Mouse (Mus musculus): ENCODE results near the gene Gm20696.
A peak's percentile ranks its signal among the peaks of the same experiment; 100 is the strongest.

Gm20696 gene

DNA sequence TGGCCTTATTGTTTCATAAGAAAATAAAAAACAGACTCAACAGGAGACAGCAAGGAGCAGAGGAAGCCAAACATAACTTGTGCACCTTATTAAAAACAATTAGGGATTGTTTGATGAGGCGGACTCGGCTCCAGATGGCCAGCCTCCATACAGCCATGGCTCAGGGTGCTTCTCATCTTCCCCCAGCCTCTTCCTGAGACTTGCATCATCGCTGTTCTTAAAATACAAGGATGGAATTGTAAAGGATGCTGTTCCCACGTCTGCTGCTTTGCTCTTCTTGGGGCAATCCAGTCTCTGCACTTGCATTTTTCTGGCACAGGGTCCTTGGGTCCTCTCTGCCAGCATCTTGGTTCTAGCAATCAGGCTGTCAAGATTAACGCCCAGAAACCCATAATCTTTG, 94.5 kb downstream of the Gm20696 start:
- DNase-seq (ENCODE audit: extremely low spot score): no peak

DNA sequence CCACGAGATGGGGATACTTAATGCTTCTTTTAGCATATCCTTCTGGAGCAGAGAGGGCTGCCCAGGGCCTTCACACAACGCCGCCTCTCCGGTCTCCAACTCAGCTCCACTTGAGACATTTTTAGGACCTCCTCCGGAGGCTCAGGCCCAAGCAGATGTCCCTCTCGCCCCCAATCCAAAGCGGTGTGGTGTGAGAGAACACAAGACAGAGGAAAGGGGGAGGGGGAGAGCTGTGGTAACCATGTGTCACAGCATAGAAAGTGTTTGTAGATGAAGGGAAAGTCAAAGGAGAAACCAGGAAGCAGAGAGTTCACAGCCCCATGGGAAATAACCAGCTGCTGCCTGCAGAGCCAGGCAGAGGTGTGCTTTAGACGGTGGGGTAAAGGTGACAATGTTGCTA, 99.7 kb downstream of the Gm20696 start:
- no peak for DNase-seq (ENCODE audit: extremely low spot score)

DNA sequence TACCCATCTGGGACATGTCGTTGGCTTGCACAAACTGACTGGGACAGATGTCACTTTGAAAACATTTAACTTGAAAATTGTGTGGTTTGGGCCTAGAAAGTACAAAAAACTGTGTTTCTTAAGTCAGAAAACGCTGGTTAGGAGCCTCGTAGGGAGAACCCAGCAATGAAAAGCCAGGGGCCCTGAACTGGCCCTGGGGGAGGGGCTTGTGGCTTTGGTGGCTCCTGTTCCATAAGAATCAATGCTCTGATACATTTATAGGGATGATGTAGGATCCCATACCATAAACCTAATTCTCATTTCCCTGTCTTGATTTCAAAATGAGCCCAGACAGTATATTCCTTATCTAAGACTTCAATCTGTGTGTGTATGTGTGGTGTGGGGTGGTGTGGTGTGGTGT, 101.8 kb downstream of the Gm20696 start:
- DNase-seq (ENCODE audit: extremely low spot score): no peak

DNA sequence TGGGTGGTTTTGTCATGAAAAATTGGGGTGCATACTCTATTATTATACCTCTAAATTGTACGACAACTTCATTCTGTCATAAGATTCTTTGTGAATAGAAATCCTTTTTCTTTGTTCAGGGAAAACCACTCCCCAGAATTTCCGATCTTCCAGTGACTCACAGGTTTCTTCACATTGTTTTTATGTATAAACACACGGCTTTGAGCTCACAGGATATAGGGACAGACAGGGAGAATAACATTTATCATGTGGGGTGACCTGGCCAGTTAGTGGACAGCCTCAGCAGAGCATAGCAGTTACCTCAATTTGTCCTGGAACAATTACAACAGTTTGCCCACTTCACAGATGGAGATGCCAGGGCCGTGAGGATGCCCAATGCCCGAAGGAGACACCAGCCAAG, 109.6 kb downstream of the Gm20696 start:
- no peak for DNase-seq (ENCODE audit: extremely low spot score)

DNA sequence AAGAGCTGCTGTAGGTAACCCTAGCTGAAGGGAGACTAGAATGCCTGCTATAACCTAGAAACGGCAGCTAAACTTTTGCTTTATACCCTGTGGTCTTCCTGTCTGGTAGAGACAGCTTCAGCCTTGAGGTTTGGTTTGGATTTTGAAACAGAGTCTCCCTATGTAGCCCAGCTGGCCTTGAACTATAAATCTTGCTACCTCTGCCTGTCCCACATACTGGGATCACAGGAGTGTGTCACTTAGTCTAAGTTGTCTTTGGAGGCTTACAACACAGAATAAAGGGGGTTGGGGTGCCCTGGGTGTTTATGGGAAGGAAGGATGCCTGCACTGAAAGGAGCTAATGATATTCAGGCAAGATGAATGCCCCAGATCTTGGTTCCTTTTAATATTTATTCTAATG, 113.8 kb downstream of the Gm20696 start:
- no peak for DNase-seq (ENCODE audit: extremely low spot score)

DNA sequence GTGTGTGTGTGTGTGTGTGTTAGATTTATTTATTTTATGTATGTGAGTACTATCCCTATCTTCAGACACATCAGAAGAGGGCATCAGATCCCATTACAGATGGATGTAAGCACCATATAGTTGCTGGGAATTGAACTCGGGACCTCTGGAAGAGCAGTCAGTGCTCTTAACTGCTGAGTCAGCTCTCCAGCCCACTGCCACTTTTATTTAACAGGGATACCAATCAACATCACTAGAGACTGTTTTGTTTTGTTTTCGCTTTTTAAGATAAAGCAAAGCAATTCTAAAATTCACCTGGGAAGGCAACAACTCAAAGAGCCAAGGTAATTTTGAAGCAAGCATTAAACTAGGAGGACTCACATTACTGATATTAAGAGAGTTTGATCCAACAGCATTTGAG, 120.2 kb downstream of the Gm20696 start:
- DNase-seq (ENCODE audit: extremely low spot score): no peak

DNA sequence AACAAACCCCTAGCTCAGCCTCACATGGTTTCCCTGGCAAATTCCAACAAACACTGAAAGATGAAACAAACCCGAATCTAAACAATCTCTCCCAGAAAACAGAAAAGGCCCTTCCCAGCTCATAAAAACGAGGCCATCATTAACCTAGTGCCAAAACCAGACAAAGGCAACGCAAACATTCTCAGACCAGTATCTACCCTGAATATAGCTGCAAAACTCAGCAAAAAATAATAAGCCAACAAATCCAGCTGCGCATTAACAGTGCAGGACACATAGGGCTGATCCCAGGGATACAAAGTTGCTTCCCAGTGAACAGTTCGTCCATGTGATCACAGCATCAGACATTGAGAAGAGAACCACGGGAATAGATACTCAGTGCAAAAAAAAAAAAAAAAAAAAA, 121.2 kb downstream of the Gm20696 start:
- no peak for DNase-seq (ENCODE audit: extremely low spot score)

DNA sequence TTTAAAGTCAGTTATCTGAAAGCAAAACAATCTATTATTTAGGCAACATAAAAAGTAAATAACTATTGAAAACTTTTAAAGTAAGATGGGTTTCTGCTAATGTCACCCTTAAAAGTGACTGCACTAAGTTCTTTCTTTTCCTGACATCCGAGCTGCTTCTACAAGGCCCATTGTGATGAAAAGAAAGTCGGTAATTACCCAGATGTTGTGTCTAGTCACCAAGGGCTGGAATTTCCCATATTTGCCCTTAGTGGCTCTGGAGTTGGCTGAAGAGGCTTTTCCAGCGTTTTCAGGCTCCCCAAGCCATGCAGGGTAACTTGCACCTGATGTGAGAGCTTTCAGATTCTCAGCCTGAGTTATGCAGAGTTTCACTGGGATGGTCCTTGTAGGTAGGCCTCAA, 125.5 kb downstream of the Gm20696 start:
- DNase-seq (ENCODE audit: extremely low spot score): no peak

DNA sequence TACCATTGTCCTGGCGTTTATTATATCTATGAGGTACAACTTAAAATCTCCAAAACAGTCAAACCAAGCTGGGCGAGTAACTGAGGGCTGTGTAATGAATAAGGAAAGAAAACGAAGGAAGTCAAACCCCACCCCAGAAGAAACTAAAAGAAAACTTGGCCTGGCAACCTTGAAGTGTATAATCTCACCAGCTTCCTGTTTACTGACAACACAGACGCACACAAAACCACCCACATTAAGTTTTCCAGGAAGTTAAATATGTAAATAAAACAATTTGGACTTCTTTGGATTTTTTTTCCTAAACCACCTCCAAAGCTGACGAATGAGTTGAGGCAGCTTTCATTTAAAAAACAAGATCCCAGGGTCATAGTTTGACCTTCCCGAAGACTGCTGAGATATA, 125.9 kb downstream of the Gm20696 start:
- no peak for DNase-seq (ENCODE audit: extremely low spot score)

DNA sequence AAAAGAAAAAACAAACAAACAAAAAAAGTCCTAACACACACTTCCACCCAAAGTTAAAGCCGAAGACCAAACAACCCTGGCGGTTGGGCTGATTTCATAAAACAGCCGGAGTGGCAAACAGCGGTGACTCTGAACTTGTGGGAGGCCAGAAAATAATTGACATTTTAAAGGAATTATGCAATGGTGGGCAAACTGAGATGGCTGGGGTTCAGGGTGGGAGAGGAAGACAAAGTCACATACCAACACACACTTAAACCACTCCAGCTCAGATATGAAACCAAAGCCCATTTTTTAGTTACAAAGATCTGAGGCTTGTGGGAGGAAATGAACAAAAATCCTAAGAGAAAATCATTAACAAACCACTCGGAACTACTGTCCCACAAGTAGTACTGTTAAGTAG, 126.5 kb downstream of the Gm20696 start:
- no peak for DNase-seq (ENCODE audit: extremely low spot score)

DNA sequence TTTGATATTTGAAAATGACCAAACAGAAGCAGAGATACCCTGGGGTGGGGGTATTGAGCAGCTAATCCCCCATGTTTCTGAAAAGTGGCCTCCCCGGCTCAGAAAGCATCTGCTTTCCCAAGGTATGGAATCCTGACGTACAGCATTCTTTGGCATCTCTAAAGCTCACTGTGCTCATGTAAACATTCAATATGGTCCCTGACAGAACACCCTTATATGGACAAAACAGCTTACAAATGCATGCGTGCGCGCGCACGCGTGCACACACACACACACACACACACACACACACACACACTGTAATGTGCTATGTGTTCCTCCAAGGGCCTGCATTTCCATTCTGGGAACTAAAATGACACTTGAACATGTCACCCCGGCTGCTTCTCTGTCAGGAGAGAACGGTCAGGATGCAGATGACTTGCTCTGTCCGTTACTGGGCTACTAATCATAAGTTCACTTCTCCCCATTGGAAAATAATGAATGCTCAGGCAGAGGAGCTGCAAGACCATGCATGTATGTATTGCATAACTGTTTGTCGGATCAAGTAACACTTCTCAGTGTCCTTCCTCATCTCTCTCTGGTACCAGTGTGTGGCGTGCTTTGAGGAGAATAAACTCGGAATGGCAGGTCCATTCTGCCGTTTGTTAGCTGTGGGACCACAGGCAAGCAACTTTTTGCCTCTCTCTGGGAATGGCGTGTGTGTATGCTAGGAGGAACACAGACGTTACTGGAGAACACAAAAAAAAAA, 128.2 kb downstream of the Gm20696 start:
- DNase-seq (ENCODE audit: extremely low spot score): no peak

DNA sequence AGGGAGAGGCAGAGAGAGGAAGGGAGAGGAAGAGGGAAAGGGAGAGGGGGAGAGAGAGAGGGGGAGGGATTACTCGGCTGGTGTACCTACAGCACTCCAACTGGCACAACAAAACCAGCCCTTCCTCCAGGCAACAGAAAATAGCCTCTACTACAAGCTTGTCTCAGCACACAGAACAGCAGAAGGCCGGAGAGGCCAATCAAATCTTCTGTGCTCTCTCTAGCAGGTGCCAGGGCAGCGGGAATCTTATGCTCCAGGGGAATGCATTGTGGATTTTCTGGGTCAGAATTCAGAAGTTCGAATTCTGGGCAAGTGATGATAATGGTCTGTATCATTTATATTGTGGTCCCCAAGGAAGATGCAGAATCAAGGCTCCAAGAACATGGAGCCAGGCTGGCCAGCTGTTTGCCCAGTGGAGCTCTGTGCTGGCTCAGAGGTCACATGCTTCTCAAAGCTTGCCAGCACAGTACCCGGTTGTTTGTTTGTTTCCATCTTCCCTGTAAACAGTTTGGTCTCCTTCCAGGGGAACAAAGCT, 132.3 kb downstream of the Gm20696 start:
- no peak for DNase-seq (ENCODE audit: extremely low spot score)

DNA sequence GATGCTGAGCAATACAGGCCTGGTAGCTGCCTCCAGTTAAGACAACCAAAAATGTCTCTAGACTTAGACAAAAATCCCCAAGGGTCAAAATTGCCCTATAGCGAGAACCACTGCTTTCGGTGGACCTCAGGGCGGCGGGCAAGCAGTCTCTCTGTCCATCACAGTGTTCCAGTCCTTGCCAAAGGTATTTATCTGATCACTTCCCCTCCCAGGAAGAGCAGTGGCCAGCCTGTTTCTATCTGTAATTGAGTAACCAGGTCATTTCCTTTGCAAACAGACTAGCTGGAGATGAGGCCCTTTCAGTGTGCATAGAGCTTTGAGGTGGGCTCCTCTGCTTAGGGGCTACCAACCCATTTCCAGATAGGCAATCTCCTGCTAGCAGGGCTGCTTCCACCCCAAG, 134.1 kb downstream of the Gm20696 start:
- no peak for DNase-seq (ENCODE audit: extremely low spot score)

DNA sequence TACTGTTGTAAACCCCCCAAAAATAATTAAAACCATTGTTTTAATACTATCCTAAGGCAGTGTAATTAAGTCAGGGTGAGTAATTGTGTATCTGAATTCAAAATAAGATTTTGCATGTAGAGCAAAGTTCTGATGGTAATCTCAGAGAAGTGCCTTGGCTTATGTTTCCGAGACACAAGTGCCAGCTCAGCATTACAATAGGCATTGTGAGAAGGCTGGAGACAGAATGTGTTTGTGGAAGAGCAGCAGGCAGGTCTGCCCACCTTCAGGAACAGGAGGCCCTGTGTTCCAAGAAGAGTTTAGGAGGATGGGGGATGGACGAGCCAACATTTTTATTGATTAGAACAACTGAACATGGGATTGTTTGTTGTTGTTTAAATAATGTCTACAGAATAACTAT, 137.6 kb downstream of the Gm20696 start:
- no peak for DNase-seq (ENCODE audit: extremely low spot score)

DNA sequence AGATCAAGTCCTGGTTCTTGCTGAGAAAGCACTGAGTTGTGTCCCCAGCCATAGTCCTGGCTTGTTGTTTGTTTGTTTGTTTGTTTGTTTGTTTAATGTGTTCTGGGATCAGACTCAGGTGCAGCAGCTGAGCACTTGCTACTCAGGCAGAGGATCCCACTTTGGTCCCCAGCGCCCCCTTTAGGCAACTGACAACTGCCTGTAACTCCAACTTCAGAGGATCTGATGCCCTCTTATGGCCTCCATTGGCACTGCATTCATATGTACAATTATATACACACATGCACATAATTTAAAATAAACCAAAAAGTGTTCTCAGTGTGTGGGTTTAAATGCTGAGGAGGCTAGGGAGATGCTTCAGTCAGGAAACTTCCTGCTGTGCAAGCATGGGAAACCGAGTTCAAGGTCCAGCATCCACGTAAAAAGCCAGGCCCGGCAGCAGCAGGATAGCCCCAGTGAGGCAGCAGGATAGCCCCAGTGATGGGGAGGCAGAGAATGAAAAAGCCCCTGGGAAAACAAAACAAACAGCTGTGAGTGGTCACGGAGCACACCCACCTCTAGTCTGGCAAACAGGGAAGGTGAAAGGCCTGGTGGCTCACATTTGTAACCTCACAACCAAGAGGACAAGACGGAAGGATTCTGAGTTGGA, 139.0 kb downstream of the Gm20696 start:
- no peak for DNase-seq (ENCODE audit: extremely low spot score)

DNA sequence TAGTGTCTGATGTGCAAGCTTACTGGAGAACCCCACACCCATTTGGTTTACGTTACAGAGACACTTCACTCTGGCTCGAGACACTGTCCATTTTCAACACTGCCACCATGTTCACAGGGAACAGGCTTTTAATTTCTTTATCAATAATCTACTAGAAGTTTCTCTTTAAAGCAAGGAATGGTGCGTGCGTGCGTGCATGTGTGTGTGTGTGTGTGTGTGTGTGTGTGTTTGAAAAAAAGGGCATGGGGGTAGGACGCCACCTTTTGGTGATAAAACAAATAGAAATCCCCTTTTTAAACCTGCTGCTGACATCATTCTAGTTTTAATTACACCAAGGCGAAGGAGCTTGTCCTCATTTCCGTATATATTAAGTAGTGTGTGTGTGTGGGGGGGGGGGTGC, 141.2 kb downstream of the Gm20696 start:
- no peak for DNase-seq (ENCODE audit: extremely low spot score)

DNA sequence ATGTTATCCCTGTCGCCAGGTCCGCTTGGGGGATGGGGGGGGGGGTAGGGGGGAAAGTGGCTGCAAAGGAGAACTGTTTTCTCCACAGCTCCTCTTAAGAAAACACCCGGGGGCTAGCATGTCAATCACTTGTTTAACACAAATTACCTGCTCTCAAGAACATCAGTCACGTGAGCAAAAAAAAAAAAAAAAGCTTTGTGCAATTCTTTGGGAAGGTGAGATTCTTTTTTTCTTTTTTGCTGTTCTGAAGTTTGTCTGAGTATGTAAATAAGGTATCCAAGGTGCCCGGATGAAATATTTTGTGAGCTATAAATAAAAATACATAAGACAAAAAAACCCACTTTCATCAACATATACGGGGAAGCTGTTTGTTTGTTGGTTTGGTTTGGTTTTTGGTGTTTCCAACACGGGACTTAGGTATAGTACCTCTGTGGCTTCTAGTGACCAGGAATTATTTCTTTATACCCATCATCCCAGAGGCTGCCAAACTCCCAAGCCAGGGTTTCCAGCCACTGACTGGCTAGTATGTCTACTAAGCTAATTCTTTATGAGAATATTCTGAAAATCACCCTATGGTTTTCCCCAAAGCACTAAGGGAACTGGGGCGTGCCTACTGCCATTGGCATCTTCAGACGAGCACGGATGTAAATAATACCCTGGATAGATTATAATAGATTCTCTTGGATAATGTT, 142.8 kb downstream of the Gm20696 start:
- no peak for DNase-seq (ENCODE audit: extremely low spot score)

DNA sequence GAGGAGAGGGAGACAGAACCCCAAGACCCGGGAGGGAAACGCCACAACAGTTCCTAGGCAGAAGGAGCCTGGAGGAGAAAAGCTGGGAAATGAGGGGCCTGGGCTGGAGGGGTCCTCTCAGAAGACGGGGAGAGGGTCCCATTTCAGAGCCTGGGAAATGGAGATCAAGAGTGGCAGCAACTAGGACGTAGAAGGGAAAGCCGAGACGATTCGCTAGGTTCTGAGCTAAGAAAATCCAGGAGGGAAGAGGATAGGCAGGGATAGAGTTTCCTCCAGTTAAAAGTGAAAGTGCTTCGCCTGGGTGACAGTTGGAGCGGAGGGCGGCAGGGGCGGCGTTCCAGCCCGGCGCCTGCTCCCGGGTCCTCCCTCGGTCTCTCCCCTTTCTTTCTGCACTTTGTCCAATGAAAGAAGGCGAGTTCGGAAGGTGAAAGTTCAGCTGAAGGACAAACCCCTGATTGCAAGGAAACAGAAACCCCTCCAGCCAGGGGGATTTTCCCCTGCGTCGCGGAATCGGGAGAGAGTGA, 143.4 kb downstream of the Gm20696 start:
- peak; percentile 89 for DNase-seq (ENCODE audit: extremely low spot score)

DNA sequence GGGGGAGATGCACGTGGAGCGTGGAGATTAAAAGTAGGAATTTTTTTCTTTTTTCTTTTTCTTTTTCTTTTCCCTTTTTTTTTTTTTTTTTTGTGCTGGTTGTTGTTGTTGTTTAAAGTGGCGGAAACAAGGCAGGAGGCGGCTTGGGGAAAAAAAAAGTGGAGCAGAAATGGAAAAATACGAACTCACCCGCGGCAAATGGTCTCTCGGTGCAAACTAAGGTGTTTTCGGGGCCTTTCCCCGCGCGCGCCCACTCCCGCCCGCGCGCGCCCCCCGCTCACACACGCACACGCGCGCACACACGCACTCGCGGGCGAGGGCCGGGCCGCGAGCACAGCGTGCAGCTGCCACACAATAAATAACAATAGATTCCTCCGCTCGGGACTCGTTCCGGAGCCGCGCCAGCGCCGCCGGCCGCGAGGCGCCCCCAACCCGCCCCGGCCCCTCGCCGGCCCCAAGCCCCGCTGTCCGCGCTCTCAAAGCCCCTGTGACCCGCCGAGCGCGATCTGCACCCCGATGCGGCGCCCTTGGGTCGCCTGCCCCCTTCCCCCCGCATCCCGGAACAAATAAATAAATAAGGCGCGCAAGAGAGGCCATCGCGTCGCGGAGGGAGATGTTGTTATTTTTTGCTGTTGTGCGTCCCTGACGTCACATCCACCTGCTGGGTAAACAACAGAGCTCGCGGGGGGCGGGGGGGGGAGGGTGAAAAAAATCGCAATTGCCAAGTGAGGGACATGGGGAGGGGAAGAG, 144.1 kb downstream of the Gm20696 start, which contains the start of gene Foxp1:
Gene Foxp1, minus strand, starts transcription at position 363 of the 750 bp plus-strand sequence.
- peak; percentile 89 for DNase-seq (ENCODE audit: extremely low spot score)

DNA sequence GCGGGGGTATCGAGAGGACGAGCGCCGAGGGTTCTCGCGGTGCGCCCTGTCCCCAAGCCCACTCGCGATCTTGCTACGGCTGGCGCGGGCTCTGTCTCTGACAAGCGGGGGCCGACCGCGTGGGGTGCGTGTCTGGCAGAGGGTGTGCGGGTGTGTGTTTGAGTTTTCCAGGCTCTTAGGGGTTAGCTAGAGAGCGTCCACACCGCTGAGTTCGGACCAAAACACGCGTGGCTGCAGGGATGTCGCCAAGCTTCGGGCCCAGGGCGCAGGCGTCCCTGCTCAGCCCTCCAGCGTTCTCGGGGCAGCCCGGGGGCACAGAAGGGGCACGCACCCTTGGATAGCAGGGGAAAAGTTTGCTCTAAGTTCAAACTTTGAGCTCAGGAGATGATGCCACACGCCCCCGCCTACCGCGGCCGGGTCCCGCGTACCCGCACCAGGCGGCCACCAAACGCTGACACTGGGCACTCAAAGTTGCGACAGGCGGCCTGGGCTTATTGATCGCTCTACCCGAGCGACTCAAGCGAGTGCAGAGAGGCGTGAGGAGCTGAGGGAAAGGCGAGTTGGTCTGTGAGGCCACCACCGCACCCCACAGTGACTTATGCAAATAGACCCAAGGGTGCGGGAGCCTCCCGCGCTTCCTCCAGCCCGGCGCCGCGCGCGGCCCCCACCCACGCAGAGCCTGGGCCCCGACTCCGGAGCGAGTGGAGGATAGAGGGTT, 144.8 kb downstream of the Gm20696 start:
- peak; percentile 71 for DNase-seq (ENCODE audit: extremely low spot score)

DNA sequence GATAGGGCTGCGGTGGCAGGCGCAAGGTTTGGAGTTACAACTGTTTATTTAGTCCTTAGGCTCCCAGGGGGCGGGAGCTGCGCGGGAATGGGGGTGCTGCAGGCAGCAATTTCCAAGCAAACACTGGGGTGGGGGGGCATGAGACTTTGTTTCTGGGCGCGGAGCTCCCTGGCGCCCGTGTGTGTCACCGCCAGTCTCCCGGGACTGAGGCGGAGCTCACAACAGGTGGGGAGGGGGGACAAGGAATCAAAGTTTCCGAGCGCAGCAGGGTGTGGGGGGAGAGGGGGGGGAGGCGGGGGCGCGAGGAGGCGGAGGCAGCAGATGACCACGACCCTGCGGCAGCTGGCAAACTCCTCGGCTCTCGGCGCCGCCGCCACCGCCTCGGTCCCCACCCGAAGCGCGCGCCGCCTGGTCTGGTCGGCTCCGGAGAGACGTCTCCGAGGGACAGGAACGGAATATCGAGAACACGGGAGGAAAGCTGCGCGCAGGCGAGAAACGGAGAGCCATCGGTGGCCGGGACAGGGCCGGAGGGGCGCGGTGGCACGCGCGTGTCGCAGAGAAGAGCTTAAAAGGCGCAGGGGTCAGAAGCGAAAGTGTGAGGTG, 145.5 kb downstream of the Gm20696 start:
- peak; percentile 87 for DNase-seq (ENCODE audit: extremely low spot score)

Measured in embryo, embryonic 9.5 days (tissue).